Mouse (Mus musculus): Measurements from ENCODE around the gene Prm3. TPM values are rescaled to one million over a fixed set of nuclear protein-coding genes. Genes with fewer than 3 reads are reported as not detected.

Prm3 gene
- polyA plus RNA-seq, 1 experiment: not detected

DNA sequence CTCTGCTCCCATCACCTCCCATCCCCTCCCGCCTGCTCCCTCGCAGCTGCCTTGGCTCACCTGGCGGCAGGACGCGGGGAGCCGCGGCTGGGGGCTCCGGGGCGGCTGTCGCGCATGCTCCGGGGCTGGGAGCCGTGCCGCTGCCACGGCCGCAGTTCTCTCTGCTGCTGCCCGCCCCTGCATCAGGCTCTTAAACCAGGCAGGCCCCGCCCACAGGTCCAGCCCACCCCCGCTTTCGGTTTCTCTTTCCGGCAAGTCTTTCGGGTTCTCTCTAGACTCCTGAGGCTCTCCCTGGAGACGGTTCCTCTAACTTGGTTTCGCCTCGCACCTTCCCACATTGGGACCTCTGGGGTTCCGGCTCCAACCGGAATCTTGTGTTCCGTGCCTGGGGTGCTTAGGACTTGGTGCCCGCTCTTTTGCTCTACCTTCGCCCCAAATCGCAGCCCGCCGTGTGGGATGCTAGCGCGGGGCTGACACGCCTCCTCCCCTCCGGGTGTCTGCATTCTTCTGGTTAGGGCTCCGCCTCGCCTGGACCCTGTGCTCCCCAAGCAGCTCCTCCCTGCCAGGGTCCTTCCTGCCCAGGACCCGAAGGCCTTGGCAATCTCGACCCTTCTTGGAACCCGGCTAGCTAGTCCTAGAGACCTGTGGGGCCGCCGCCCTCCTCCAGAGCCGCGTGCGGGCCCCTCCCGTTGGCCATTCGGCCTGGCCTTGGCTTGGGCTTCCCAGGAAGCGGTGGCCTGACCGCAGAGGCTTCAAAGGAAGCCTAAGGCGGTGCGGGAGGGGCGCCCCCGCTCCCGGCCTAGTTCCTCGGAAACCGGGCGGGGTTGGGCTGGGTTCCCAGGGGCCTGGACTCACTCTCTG, 5.1 kb downstream of the Prm3 start, which contains the start of gene Socs1:
TSS of gene Socs1 (minus strand) at position 166 of the 861 bp plus-strand sequence.
- under 1% methylated on average over 59 of the region's 59 CpGs for WGBS
- Histone ChIP-seq H3K4me3 (ENCODE audit: low read depth, low read length) (peak within 1 kb of the TSS; percentile 75), H3K4me1 (ENCODE audit: control insufficient read depth, insufficient read depth, insufficient read length, low read length) (peaks cover 24% of the 10 kb centered on the region), H3K27me3 (ENCODE audit: control insufficient read depth, insufficient read depth, low read length) (no peaks in the 10 kb centered on the region), H3K36me3 (ENCODE audit: control insufficient read depth, insufficient read depth, low read length) (peaks cover 6% of the 10 kb centered on the region), H3K27ac (ENCODE audit: insufficient read depth, low read depth, low read length) (peak within 1 kb of the TSS; percentile 98)
- no peak for TF ChIP-seq CTCF (IDR thresholded peaks at IDR 0.05; ENCODE audit: extremely low read depth, insufficient read length, insufficient replicate concordance, low read depth, low read length)
- peak; percentile 99 for TF ChIP-seq POLR2A (IDR thresholded peaks at IDR 0.05; ENCODE audit: low read depth, low read length)

DNA sequence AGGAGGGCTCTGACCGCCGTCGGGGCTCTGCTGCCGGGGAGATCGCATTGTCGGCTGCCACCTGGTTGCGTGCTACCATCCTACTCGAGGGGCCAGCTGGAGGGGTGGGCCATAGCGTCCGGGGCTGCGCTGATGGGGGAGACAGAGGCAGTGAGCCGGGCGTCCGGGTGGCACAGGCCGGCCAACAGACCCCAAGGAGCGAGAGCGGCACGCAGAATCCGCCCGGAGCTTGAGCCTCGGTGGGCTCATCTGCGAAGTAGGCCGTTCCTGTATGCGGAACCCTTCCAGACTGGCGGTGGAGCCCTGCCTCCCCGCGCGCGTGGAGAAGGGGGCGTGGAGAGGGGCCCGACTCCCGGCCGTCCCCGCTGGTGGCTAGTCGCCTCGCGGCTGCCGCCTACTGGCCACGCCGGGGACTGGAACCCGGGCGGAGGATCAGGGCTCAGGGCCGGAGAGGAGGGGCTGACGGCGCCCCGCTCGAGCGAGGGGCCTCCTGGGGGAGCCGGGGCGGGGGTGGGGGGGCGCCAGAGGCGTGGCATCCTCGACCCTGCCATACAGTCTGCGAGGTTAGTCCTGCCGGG, 5.8 kb downstream of the Prm3 start:
- Histone ChIP-seq H3K36me3 (ENCODE audit: control insufficient read depth, insufficient read depth, low read length) (peaks cover 6% of the 10 kb centered on the region), H3K4me1 (ENCODE audit: control insufficient read depth, insufficient read depth, insufficient read length, low read length) (peaks cover 24% of the 10 kb centered on the region), H3K27me3 (ENCODE audit: control insufficient read depth, insufficient read depth, low read length) (no peaks in the 10 kb centered on the region), H3K27ac (ENCODE audit: insufficient read depth, low read depth, low read length) (peak overlapping the region; percentile 59), H3K4me3 (ENCODE audit: low read depth, low read length) (peak overlapping the region; percentile 75)
- TF ChIP-seq POLR2A (IDR thresholded peaks at IDR 0.05; ENCODE audit: low read depth, low read length) (no peak), CTCF (IDR thresholded peaks at IDR 0.05; ENCODE audit: extremely low read depth, insufficient read length, insufficient replicate concordance, low read depth, low read length) (peak; percentile 73)
- WGBS: under 1% methylated on average over 55 of the region's 55 CpGs

DNA sequence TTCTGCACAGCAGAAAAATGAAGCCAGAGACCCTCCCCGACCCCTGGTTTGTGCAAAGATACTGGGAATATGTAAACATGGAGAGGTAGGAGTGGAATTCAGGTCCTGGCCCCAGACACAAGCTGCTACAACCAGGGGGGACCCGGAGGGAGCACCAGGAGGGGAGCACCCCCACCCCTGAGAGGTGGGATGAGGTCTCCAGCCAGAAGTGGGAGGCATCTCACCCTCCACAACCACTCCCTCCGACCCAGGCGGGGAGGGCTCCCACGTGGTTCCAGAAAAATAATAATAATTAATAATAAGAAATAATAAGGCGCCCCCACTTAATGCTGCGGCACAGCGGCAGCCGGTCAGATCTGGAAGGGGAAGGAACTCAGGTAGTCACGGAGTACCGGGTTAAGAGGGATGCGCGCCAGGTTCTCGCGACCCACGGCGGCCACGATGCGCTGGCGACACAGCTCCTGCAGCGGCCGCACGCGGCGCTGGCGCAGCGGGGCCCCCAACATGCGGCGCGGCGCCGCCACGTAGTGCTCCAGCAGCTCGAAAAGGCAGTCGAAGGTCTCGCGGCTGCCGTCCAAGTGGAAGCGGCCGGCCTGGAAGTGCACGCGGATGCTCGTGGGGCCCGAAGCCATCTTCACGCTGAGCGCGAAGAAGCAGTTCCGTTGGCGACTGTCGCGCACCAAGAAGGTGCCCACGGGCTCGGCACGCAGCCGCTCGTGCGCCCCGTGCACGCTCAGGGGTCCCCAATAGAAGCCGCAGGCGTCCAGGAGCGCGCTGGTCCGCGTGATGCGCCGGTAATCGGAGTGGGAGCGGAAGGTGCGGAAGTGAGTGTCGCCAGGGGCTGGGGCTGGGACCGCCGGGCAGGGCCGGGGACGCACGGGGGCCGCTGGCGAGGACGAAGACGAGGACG, 6.6 kb downstream of the Prm3 start:
- TF ChIP-seq POLR2A (IDR thresholded peaks at IDR 0.05; ENCODE audit: low read depth, low read length): no peak
- TF ChIP-seq CTCF (IDR thresholded peaks at IDR 0.05; ENCODE audit: extremely low read depth, insufficient read length, insufficient replicate concordance, low read depth, low read length): no peak
- no peaks in the 10 kb centered on the region for H3K27me3 ChIP-seq (ENCODE audit: control insufficient read depth, insufficient read depth, low read length)
- WGBS: 3% methylated on average over 81 of the region's 81 CpGs
- H3K27ac ChIP-seq (ENCODE audit: insufficient read depth, low read depth, low read length): peak overlapping the region; percentile 13; the same call in 1 of the 2 replicates
- peaks cover 24% of the 10 kb centered on the region for H3K4me1 ChIP-seq (ENCODE audit: control insufficient read depth, insufficient read depth, insufficient read length, low read length)
- H3K4me3 ChIP-seq (ENCODE audit: low read depth, low read length): peak overlapping the region; percentile 75
- peaks cover 6% of the 10 kb centered on the region for H3K36me3 ChIP-seq (ENCODE audit: control insufficient read depth, insufficient read depth, low read length)

DNA sequence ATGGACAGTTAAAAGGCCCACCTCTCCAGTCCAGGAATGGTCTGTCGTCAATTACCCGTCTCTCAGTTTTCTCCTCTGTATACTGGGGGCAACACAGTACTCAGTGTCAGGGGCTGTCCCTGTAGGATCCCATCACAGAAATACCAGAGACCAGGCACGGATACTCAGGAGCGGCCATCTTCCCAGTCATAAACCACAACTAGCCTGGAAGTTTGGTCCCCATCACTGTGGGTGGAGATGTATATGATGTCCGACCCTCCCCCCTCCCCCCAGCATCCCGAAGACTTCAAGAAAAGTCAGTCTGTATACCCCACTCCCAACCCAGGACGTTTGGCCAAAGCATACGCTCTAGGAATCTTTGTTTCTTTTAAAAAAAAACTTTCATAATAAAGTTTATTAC, 7.3 kb downstream of the Prm3 start:
- H3K4me3 ChIP-seq (ENCODE audit: low read depth, low read length): peak overlapping the region; percentile 33
- TF ChIP-seq POLR2A (IDR thresholded peaks at IDR 0.05; ENCODE audit: low read depth, low read length): no peak
- no peak for TF ChIP-seq CTCF (IDR thresholded peaks at IDR 0.05; ENCODE audit: extremely low read depth, insufficient read length, insufficient replicate concordance, low read depth, low read length)
- 80% methylated on average over 8 of the region's 8 CpGs for WGBS

DNA sequence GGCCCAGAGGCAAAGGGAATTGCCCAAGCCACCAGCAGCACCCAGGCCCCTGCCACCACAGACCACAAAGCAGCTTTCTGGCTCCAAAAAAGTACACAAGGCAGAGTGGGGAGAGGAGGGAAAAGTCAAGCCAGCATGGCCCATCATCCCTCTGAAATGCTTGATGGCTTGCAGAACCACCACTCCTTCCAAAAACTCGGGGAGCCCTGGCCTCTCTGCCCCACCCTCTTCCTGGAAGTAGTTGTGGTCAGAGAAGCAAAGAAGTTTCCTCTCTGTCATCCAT, 7.6 kb downstream of the Prm3 start:
- Histone ChIP-seq H3K4me1 (ENCODE audit: control insufficient read depth, insufficient read depth, insufficient read length, low read length) (peaks cover 22% of the 10 kb centered on the region), H3K36me3 (ENCODE audit: control insufficient read depth, insufficient read depth, low read length) (peaks cover 6% of the 10 kb centered on the region), H3K4me3 (ENCODE audit: low read depth, low read length) (peak overlapping the region; percentile 33), H3K27me3 (ENCODE audit: control insufficient read depth, insufficient read depth, low read length) (no peaks in the 10 kb centered on the region), H3K27ac (ENCODE audit: insufficient read depth, low read depth, low read length) (no peak overlapping the region)
- no peak for TF ChIP-seq CTCF (IDR thresholded peaks at IDR 0.05; ENCODE audit: extremely low read depth, insufficient read length, insufficient replicate concordance, low read depth, low read length)
- TF ChIP-seq POLR2A (IDR thresholded peaks at IDR 0.05; ENCODE audit: low read depth, low read length): no peak
- 31% methylated on average over 1 of the region's 1 CpGs for WGBS

More for the DNA sequence above, 7.3 kb downstream of the Prm3 start:
- H3K36me3 ChIP-seq (ENCODE audit: control insufficient read depth, insufficient read depth, low read length): peaks cover 6% of the 10 kb centered on the region
- peaks cover 24% of the 10 kb centered on the region for H3K4me1 ChIP-seq (ENCODE audit: control insufficient read depth, insufficient read depth, insufficient read length, low read length)
- no peak overlapping the region for H3K27ac ChIP-seq (ENCODE audit: insufficient read depth, low read depth, low read length)
- H3K27me3 ChIP-seq (ENCODE audit: control insufficient read depth, insufficient read depth, low read length): no peaks in the 10 kb centered on the region

DNA sequence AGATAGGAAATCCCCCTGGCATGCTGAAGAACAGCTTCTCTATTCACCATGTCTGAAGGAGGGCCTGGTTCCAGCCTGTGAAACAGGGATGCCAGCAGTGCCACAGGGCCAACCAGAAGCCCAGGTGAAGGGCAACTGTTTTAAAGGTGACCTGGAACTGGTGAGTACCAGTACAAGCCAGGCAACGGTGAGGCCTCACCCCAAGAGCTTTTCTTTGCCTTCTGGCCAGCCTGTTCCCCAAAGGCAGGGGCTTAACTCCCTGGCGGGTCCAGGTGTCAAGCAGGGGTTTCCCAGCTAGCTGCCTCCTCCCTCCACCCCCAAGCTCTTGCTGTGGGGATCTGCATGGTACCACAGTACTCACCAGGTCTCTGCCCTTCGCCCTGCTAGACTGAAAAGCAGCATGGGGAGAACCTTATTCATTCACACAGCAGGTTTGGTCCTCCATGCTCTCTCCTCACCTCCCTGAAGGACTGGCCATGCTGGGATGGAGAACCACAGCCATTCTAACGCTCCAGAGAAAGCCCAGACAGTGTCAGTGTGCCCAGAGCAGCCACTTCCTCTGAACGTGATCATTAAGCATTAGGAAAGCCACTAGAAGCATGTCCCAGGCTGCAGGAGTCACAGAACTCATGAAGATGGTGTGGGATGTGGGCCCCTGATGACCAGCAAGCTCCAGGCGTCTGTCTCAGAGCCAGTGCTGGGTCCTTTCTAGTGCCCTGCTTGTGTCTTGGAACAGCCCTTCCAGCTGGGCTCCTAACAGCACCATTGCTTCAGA, 8.2 kb downstream of the Prm3 start:
- 77% methylated on average over 6 of the region's 6 CpGs for WGBS
- peaks cover 22% of the 10 kb centered on the region for H3K4me1 ChIP-seq (ENCODE audit: control insufficient read depth, insufficient read depth, insufficient read length, low read length)
- peaks cover 6% of the 10 kb centered on the region for H3K36me3 ChIP-seq (ENCODE audit: control insufficient read depth, insufficient read depth, low read length)
- no peak overlapping the region for H3K27ac ChIP-seq (ENCODE audit: insufficient read depth, low read depth, low read length)
- H3K27me3 ChIP-seq (ENCODE audit: control insufficient read depth, insufficient read depth, low read length): no peaks in the 10 kb centered on the region
- peak overlapping the region; percentile 33 for H3K4me3 ChIP-seq (ENCODE audit: low read depth, low read length)
- TF ChIP-seq POLR2A (IDR thresholded peaks at IDR 0.05; ENCODE audit: low read depth, low read length) (no peak), CTCF (IDR thresholded peaks at IDR 0.05; ENCODE audit: extremely low read depth, insufficient read length, insufficient replicate concordance, low read depth, low read length) (no peak)

Measured in small intestine, adult 2 months (tissue).